Comparison of ENCODE assay signal across 23 mouse cellular contexts in genomic region chr1:38620401-38620800, GRCm38 (mm10). TPM values are rescaled to one million over a fixed set of nuclear protein-coding genes. Genes with fewer than 3 reads are reported as not detected.
"Had no signal": no experiment of that assay in that cellular context is flagged by ENCODE, and none has a peak within 500 bp of the region (broad histone marks: within the 10 kb centered on the region; RNA-seq: fewer than 3 reads in every experiment).

No protein-coding gene starts in this region.

- H3K4me1 ChIP-seq: liver, embryonic 12.5 days; liver, embryonic 15.5 days; lung, embryonic 15.5 days had no signal

- H3K27ac ChIP-seq: limb, embryonic 12.5 days; limb, embryonic 15.5 days; liver, embryonic 12.5 days; liver, embryonic 15.5 days; lung, embryonic 15.5 days; macrophage; midbrain, embryonic 12.5 days; neural tube, embryonic 13.5 days; stomach, postnatal 0 days had no signal

- H3K27me3 ChIP-seq: limb, embryonic 12.5 days; limb, embryonic 15.5 days; lung, embryonic 15.5 days; midbrain, embryonic 12.5 days; neural tube, embryonic 13.5 days had no signal

- H3K36me3 ChIP-seq: limb, embryonic 15.5 days; liver, embryonic 12.5 days; liver, embryonic 15.5 days; lung, embryonic 15.5 days had no signal

- H3K4me3 ChIP-seq: limb, embryonic 12.5 days; limb, embryonic 15.5 days; liver, embryonic 12.5 days; liver, embryonic 15.5 days; lung, embryonic 15.5 days; midbrain, embryonic 12.5 days; myocyte; neural tube, embryonic 13.5 days had no signal

- H3K4me2 ChIP-seq: limb, embryonic 12.5 days; limb, embryonic 15.5 days; liver, embryonic 12.5 days; liver, embryonic 15.5 days; lung, embryonic 15.5 days; midbrain, embryonic 12.5 days; neural tube, embryonic 13.5 days had no signal

- ATAC-seq: liver, embryonic 12.5 days; midbrain, embryonic 16.5 days had no signal

- H3K9me3 ChIP-seq: limb, embryonic 12.5 days; limb, embryonic 15.5 days; liver, embryonic 12.5 days; liver, embryonic 15.5 days; lung, embryonic 15.5 days; midbrain, embryonic 12.5 days; neural tube, embryonic 13.5 days had no signal

- DNase-seq: kidney, adult 18-20 months; kidney, adult 9 months; kidney, postnatal 14 days; kidney, postnatal 4 days; left cerebral cortex, postnatal 4 days; lung, adult 18-20 months; lung, postnatal 10 days; retina, postnatal 1 day; right cerebral cortex, postnatal 4 days; thymus, adult 2 months; thymus, postnatal 14 days; thymus, postnatal 4 days had no signal

- H3K9ac ChIP-seq: limb, embryonic 12.5 days; limb, embryonic 15.5 days; liver, embryonic 12.5 days; liver, embryonic 15.5 days; lung, embryonic 15.5 days; midbrain, embryonic 12.5 days; neural tube, embryonic 13.5 days had no signal

RNA-seq across cellular contexts. Expression of gene Aff3, which starts 44.4 kb away (rescaled TPM):
- polyA plus RNA-seq: myocyte had no signal
